Comparison of ENCODE assay signal across 14 mouse cellular contexts in genomic region chr6:123657040-123657439, GRCm38 (mm10). TPM values are rescaled to one million over a fixed set of nuclear protein-coding genes. Genes with fewer than 3 reads are reported as not detected.
DNase-seq lines count a peak whose midpoint lies in the region; ATAC-seq and TF ChIP-seq lines count a peak whose summit lies in the region.
"Had no signal": no experiment of that assay in that cellular context is flagged by ENCODE, and none has a peak within 500 bp of the region (broad histone marks: within the 10 kb centered on the region; RNA-seq: fewer than 3 reads in every experiment).

No protein-coding gene starts in this region.

- no peak for TF ChIP-seq EP300 in lung, postnatal 0 days (IDR thresholded peaks at IDR 0.05)

- H3K4me3 ChIP-seq in kidney, adult 2 months (ENCODE audit: insufficient read depth, low read depth, low read length): no peak overlapping the region
- H3K4me3 ChIP-seq in lung, postnatal 0 days (ENCODE audit: low read depth, low read length): no peak overlapping the region
- H3K4me3 ChIP-seq: heart, embryonic 12.5 days; lung, embryonic 15.5 days had no signal

- no peak for TF ChIP-seq POLR2A in kidney, adult 2 months (IDR thresholded peaks at IDR 0.05; ENCODE audit: low read depth, low read length)

- no peak overlapping the region for H3K4me2 ChIP-seq in lung, postnatal 0 days (replicated peaks; ENCODE audit: low read depth, low read length)
- H3K4me2 ChIP-seq: heart, embryonic 12.5 days; lung, embryonic 15.5 days had no signal

- H3K27ac ChIP-seq in kidney, adult 2 months (ENCODE audit: insufficient read depth, low read depth, low read length): no peak overlapping the region
- no peak overlapping the region for H3K27ac ChIP-seq in lung, postnatal 0 days (ENCODE audit: low read length)
- H3K27ac ChIP-seq: lung, embryonic 15.5 days had no signal

- WGBS in kidney, adult 2 months: 76% methylated on average over 6 of the region's 6 CpGs
- 39% methylated on average over 6 of the region's 6 CpGs for WGBS in lung, postnatal 0 days

- H3K27me3 ChIP-seq in kidney, adult 2 months (replicated peaks; ENCODE audit: control insufficient read depth, insufficient read depth, low read length): no peaks in the 10 kb centered on the region
- H3K27me3 ChIP-seq in lung, postnatal 0 days (replicated peaks; ENCODE audit: insufficient read depth, low read length): no peaks in the 10 kb centered on the region
- H3K27me3 ChIP-seq: heart, embryonic 12.5 days; lung, embryonic 15.5 days had no signal

- no peaks in the 10 kb centered on the region for H3K9me3 ChIP-seq in lung, postnatal 0 days (ENCODE audit: low read length)
- H3K9me3 ChIP-seq: heart, embryonic 12.5 days; lung, embryonic 15.5 days had no signal

- TF ChIP-seq CTCF in kidney, adult 2 months (conservative IDR thresholded peaks at IDR 0.05; ENCODE audit: insufficient read depth, insufficient read length, low read depth, low read length): no peak
- no peak for TF ChIP-seq CTCF in lung, postnatal 0 days (IDR thresholded peaks at IDR 0.05)

- H3K4me1 ChIP-seq in kidney, adult 2 months (ENCODE audit: control insufficient read depth, insufficient read depth, low read length): no peaks in the 10 kb centered on the region
- H3K4me1 ChIP-seq in lung, postnatal 0 days (ENCODE audit: insufficient read depth, low read depth, low read length): no peaks in the 10 kb centered on the region
- H3K4me1 ChIP-seq: heart, embryonic 12.5 days; lung, embryonic 15.5 days had no signal

- H3K36me3 ChIP-seq in kidney, adult 2 months (ENCODE audit: control insufficient read depth, insufficient read depth, low read length): no peaks in the 10 kb centered on the region
- H3K36me3 ChIP-seq in lung, postnatal 0 days (ENCODE audit: insufficient read depth, low read length): no peaks in the 10 kb centered on the region
- H3K36me3 ChIP-seq: heart, embryonic 12.5 days; lung, embryonic 15.5 days had no signal

- H3K9ac ChIP-seq in lung, postnatal 0 days (replicated peaks; ENCODE audit: low read depth): no peak overlapping the region
- H3K9ac ChIP-seq: heart, embryonic 12.5 days; lung, embryonic 15.5 days had no signal

- DNase-seq in kidney, adult 2 months: peak; percentile 13
- no peak for DNase-seq in kidney, postnatal 25 days
- DNase-seq in right cerebral cortex, adult 2 months (ENCODE audit: low spot score in 2 of 2): peak; percentile 6 to 7
- no peak for DNase-seq in right cerebral cortex, postnatal 14 days
- peak; percentile 41 for DNase-seq in embryo, embryonic 10 days (ENCODE audit: low spot score)
- DNase-seq in cerebellum, adult 9-11 months: no peak
- DNase-seq in lung, postnatal 0 days (ENCODE audit: low spot score): no peak
- DNase-seq: cerebellum, adult 11 months; kidney, postnatal 10 days had no signal

- no peak for ATAC-seq in frontal cortex, adult (ENCODE audit: low TSS enrichment)
- ATAC-seq in lung, postnatal 0 days: no peak

RNA-seq across cellular contexts. Expression of gene Vmn2r22, which starts 6.5 kb away (rescaled TPM):
- polyA plus RNA-seq in kidney, adult 2 months (2012; rRNA removed): not detected in 2 replicates
- not detected in 2 replicates for polyA plus RNA-seq in lung, postnatal 0 days (2015; fragmentation: Nextera tagmentation; extraction: Ambion mirVana)
- polyA plus RNA-seq: forebrain, embryonic 11.5 days; heart, embryonic 12.5 days; lung, embryonic 15.5 days; neural tube, embryonic 11.5 days had no signal

RNA-seq across cellular contexts. Expression of gene Vmn2r23, which starts 45.4 kb away (rescaled TPM):
- polyA plus RNA-seq in kidney, adult 2 months (2012; rRNA removed): not detected in 2 replicates
- polyA plus RNA-seq in lung, postnatal 0 days (2015; fragmentation: Nextera tagmentation; extraction: Ambion mirVana): not detected in 2 replicates
- polyA plus RNA-seq: forebrain, embryonic 11.5 days; heart, embryonic 12.5 days; lung, embryonic 15.5 days; neural tube, embryonic 11.5 days had no signal

Comparison
In these comparisons a context has a peak if more than half of its experiments do, and no peak if none do; other contexts are left out.
1. DNase-seq: peak in kidney, adult 2 months (single experiment), right cerebral cortex, adult 2 months (2 of 2) and embryo, embryonic 10 days (single experiment); none in kidney, postnatal 25 days (0 of 2), right cerebral cortex, postnatal 14 days (single experiment), cerebellum, adult 9-11 months (single experiment) and lung, postnatal 0 days (single experiment).